Mouse (Mus musculus): ENCODE results near the gene Cfap97d1.

The Cfap97d1 gene

GRCm38 (mm10) chr11:102006271-102006670, 22.2 kb downstream of the Cfap97d1 start:
- in situ Hi-C loops (cut with MboI; ENCODE audit: unreplicated experiment in 2 of 2): no loop called here

- in situ Hi-C loops (cut with MboI; ENCODE audit: unreplicated experiment in 2 of 2): no loop called here
Observed at GRCm38 (mm10) chr11:102006688-102007087, 22.6 kb downstream of the Cfap97d1 start.

- in situ Hi-C loops (cut with MboI; ENCODE audit: unreplicated experiment in 2 of 2): no loop called here
Observed at GRCm38 (mm10) chr11:102008372-102008771, 24.3 kb downstream of the Cfap97d1 start.

GRCm38 (mm10) chr11:102008954-102009637, 25.0 kb downstream of the Cfap97d1 start:
- in situ Hi-C loops (cut with MboI; ENCODE audit: unreplicated experiment in 2 of 2): no loop called here

- in situ Hi-C loops (cut with MboI; ENCODE audit: unreplicated experiment in 2 of 2): no loop called here
Observed at GRCm38 (mm10) chr11:102010140-102010539, 26.1 kb downstream of the Cfap97d1 start.

GRCm38 (mm10) chr11:102011510-102011909, 27.4 kb downstream of the Cfap97d1 start:
- in situ Hi-C loops (cut with MboI; ENCODE audit: unreplicated experiment in 2 of 2): no loop called here

GRCm38 (mm10) chr11:102013201-102013600, 29.1 kb downstream of the Cfap97d1 start:
- in situ Hi-C loops (cut with MboI; ENCODE audit: unreplicated experiment in 2 of 2): no loop called here

GRCm38 (mm10) chr11:102015472-102015871, 31.4 kb downstream of the Cfap97d1 start:
- in situ Hi-C loops (cut with MboI; ENCODE audit: unreplicated experiment in 2 of 2): no loop called here

GRCm38 (mm10) chr11:102016136-102016535, 32.1 kb downstream of the Cfap97d1 start:
- in situ Hi-C loops (cut with MboI; ENCODE audit: unreplicated experiment in 2 of 2): no loop called here

- in situ Hi-C loops (cut with MboI; ENCODE audit: unreplicated experiment in 2 of 2): no loop called here
Observed at GRCm38 (mm10) chr11:102019736-102020135, 35.7 kb downstream of the Cfap97d1 start.

GRCm38 (mm10) chr11:102021196-102021595, 37.1 kb downstream of the Cfap97d1 start:
- in situ Hi-C loops (cut with MboI; ENCODE audit: unreplicated experiment in 2 of 2): no loop called here

GRCm38 (mm10) chr11:102023406-102023805, 39.3 kb downstream of the Cfap97d1 start:
- in situ Hi-C loops (cut with MboI; ENCODE audit: unreplicated experiment in 2 of 2): no loop called here

- in situ Hi-C loops (cut with MboI; ENCODE audit: unreplicated experiment in 2 of 2): no loop called here
Observed at GRCm38 (mm10) chr11:102024084-102024758, 40.1 kb downstream of the Cfap97d1 start.

GRCm38 (mm10) chr11:102024875-102025274, 40.8 kb downstream of the Cfap97d1 start:
- in situ Hi-C loops (cut with MboI; ENCODE audit: unreplicated experiment in 2 of 2): no loop called here

- in situ Hi-C loops (cut with MboI; ENCODE audit: unreplicated experiment in 2 of 2): no loop called here
Observed at GRCm38 (mm10) chr11:102025354-102025753, 41.3 kb downstream of the Cfap97d1 start.

- in situ Hi-C loops (cut with MboI; ENCODE audit: unreplicated experiment in 2 of 2): no loop called here
Observed at GRCm38 (mm10) chr11:102025991-102026660, 42.0 kb downstream of the Cfap97d1 start.

GRCm38 (mm10) chr11:102026694-102027360, 42.7 kb downstream of the Cfap97d1 start:
- in situ Hi-C loops (cut with MboI; ENCODE audit: unreplicated experiment in 2 of 2): no loop called here

GRCm38 (mm10) chr11:102027361-102028017, 43.4 kb downstream of the Cfap97d1 start:
- in situ Hi-C loops (cut with MboI; ENCODE audit: unreplicated experiment in 2 of 2): no loop called here

GRCm38 (mm10) chr11:102028087-102028816, 44.2 kb downstream of the Cfap97d1 start, which contains the start of gene Mpp3:
Mpp3 (minus strand) TSS chr11:102028461.
- in situ Hi-C loops (cut with MboI; ENCODE audit: unreplicated experiment in 2 of 2): no loop called here

GRCm38 (mm10) chr11:102029304-102029703, 45.2 kb downstream of the Cfap97d1 start:
- in situ Hi-C loops (cut with MboI; ENCODE audit: unreplicated experiment in 2 of 2): no loop called here
